Mouse (Mus musculus): ENCODE results near the gene Map3k20. TPM values are rescaled to one million over a fixed set of nuclear protein-coding genes. Genes with fewer than 3 reads are reported as not detected.
A peak's percentile ranks its signal among the peaks of the same experiment; 100 is the strongest.

The Map3k20 gene
- polyA plus RNA-seq, 1 experiment from 2014 or later: 21.8 TPM

- no peak overlapping the region for H3K27ac ChIP-seq
- H3K4me2 ChIP-seq: no peak overlapping the region
- H3K9ac ChIP-seq: no peak overlapping the region
- no peak for ATAC-seq (ENCODE audit: insufficient number of reproducible peaks, low FRiP score, low TSS enrichment, low read depth)
- peaks cover 8% of the 10 kb centered on the region for H3K4me1 ChIP-seq
- no peak overlapping the region for H3K4me3 ChIP-seq
- H3K9me3 ChIP-seq: no peaks in the 10 kb centered on the region
- no peaks in the 10 kb centered on the region for H3K27me3 ChIP-seq
- 80% methylated on average over 10 of the region's 10 CpGs for WGBS
- no peaks in the 10 kb centered on the region for H3K36me3 ChIP-seq
Observed at GRCm38 (mm10) chr2:72409968-72410367, 124.5 kb downstream of the Map3k20 start.

GRCm38 (mm10) chr2:72412266-72412665, 126.8 kb downstream of the Map3k20 start:
- WGBS: 84% methylated on average over 4 of the region's 4 CpGs
- Histone ChIP-seq H3K9me3 (no peaks in the 10 kb centered on the region), H3K4me2 (no peak overlapping the region), H3K27me3 (no peaks in the 10 kb centered on the region), H3K27ac (no peak overlapping the region), H3K4me1 (peaks cover 5% of the 10 kb centered on the region), H3K4me3 (no peak overlapping the region), H3K36me3 (no peaks in the 10 kb centered on the region), H3K9ac (no peak overlapping the region)
- no peak for ATAC-seq (ENCODE audit: insufficient number of reproducible peaks, low FRiP score, low TSS enrichment, low read depth)

GRCm38 (mm10) chr2:72415416-72415815, 130.0 kb downstream of the Map3k20 start:
- WGBS: 86% methylated on average over 5 of the region's 5 CpGs
- Histone ChIP-seq H3K4me2 (no peak overlapping the region), H3K4me1 (0 out of 2 replicates have a peak, but pooled peaks cover under 1% of the 10 kb centered on the region), H3K9ac (no peak overlapping the region), H3K27ac (no peak overlapping the region), H3K27me3 (no peaks in the 10 kb centered on the region), H3K9me3 (no peaks in the 10 kb centered on the region), H3K36me3 (no peaks in the 10 kb centered on the region), H3K4me3 (no peak overlapping the region)
- ATAC-seq (ENCODE audit: insufficient number of reproducible peaks, low FRiP score, low TSS enrichment, low read depth): no peak

- no peak overlapping the region for H3K27ac ChIP-seq
- H3K9me3 ChIP-seq: no peaks in the 10 kb centered on the region
- no peak for ATAC-seq (ENCODE audit: insufficient number of reproducible peaks, low FRiP score, low TSS enrichment, low read depth)
- no peak overlapping the region for H3K9ac ChIP-seq
- H3K4me2 ChIP-seq: no peak overlapping the region
- no peaks in the 10 kb centered on the region for H3K36me3 ChIP-seq
- no peaks in the 10 kb centered on the region for H3K27me3 ChIP-seq
- no peak overlapping the region for H3K4me3 ChIP-seq
- WGBS: 54% methylated on average over 14 of the region's 14 CpGs
- H3K4me1 ChIP-seq: 0 out of 2 replicates have a peak, but pooled peaks cover 2% of the 10 kb centered on the region
Observed at GRCm38 (mm10) chr2:72416095-72417080, 131.0 kb downstream of the Map3k20 start.

GRCm38 (mm10) chr2:72420561-72420960, 135.1 kb downstream of the Map3k20 start:
- no peak overlapping the region for H3K27ac ChIP-seq
- H3K4me1 ChIP-seq: 0 out of 2 replicates have a peak, but pooled peaks cover 2% of the 10 kb centered on the region
- H3K4me2 ChIP-seq: no peak overlapping the region
- H3K4me3 ChIP-seq: no peak overlapping the region
- no peak overlapping the region for H3K9ac ChIP-seq
- H3K9me3 ChIP-seq: no peaks in the 10 kb centered on the region
- no peaks in the 10 kb centered on the region for H3K36me3 ChIP-seq
- WGBS: 77% methylated on average over 5 of the region's 5 CpGs
- H3K27me3 ChIP-seq: 0 out of 2 replicates have a peak, but pooled peaks cover under 1% of the 10 kb centered on the region
- no peak for ATAC-seq (ENCODE audit: insufficient number of reproducible peaks, low FRiP score, low TSS enrichment, low read depth)

- no peak for ATAC-seq (ENCODE audit: insufficient number of reproducible peaks, low FRiP score, low TSS enrichment, low read depth)
- Histone ChIP-seq H3K36me3 (no peaks in the 10 kb centered on the region), H3K4me1 (0 out of 2 replicates have a peak, but pooled peaks cover 2% of the 10 kb centered on the region), H3K9me3 (no peaks in the 10 kb centered on the region), H3K4me3 (no peak overlapping the region), H3K4me2 (no peak overlapping the region), H3K9ac (no peak overlapping the region), H3K27me3 (peaks cover 3% of the 10 kb centered on the region; the same call in 1 of the 2 replicates), H3K27ac (no peak overlapping the region)
- WGBS: 83% methylated on average over 7 of the region's 7 CpGs
Observed at GRCm38 (mm10) chr2:72424656-72425055, 139.2 kb downstream of the Map3k20 start.

- ATAC-seq (ENCODE audit: insufficient number of reproducible peaks, low FRiP score, low TSS enrichment, low read depth): no peak
Observed at GRCm38 (mm10) chr2:72426776-72427175, 141.3 kb downstream of the Map3k20 start.

GRCm38 (mm10) chr2:72427288-72427687, 141.9 kb downstream of the Map3k20 start:
- H3K4me1 ChIP-seq: no peaks in the 10 kb centered on the region
- no peak overlapping the region for H3K27ac ChIP-seq
- H3K4me3 ChIP-seq: no peak overlapping the region
- no peak for ATAC-seq (ENCODE audit: insufficient number of reproducible peaks, low FRiP score, low TSS enrichment, low read depth)
- H3K4me2 ChIP-seq: 0 out of 2 replicates have a peak overlapping the region, but pooled peaks have one; percentile 2
- H3K9ac ChIP-seq: no peak overlapping the region
- no peaks in the 10 kb centered on the region for H3K9me3 ChIP-seq
- H3K36me3 ChIP-seq: no peaks in the 10 kb centered on the region
- peaks cover 3% of the 10 kb centered on the region; the same call in 1 of the 2 replicates for H3K27me3 ChIP-seq
- 48% methylated on average over 11 of the region's 11 CpGs for WGBS

More at GRCm38 (mm10) chr2:72426776-72427175, 141.3 kb downstream of the Map3k20 start:
- H3K27me3 ChIP-seq: peaks cover 3% of the 10 kb centered on the region; the same call in 1 of the 2 replicates
- H3K27ac ChIP-seq: no peak overlapping the region
- WGBS: 21% methylated on average over 8 of the region's 8 CpGs
- H3K4me2 ChIP-seq: 0 out of 2 replicates have a peak overlapping the region, but pooled peaks have one; percentile 2
- no peaks in the 10 kb centered on the region for H3K36me3 ChIP-seq
- H3K9ac ChIP-seq: no peak overlapping the region
- no peak overlapping the region for H3K4me3 ChIP-seq
- no peaks in the 10 kb centered on the region for H3K9me3 ChIP-seq
- no peaks in the 10 kb centered on the region for H3K4me1 ChIP-seq

GRCm38 (mm10) chr2:72438941-72439533, 153.6 kb downstream of the Map3k20 start:
- Histone ChIP-seq H3K4me3 (no peak overlapping the region), H3K9me3 (no peaks in the 10 kb centered on the region), H3K36me3 (peaks cover 11% of the 10 kb centered on the region), H3K4me1 (no peaks in the 10 kb centered on the region), H3K27me3 (no peaks in the 10 kb centered on the region), H3K9ac (no peak overlapping the region), H3K4me2 (no peak overlapping the region), H3K27ac (no peak overlapping the region)
- WGBS: 81% methylated on average over 8 of the region's 8 CpGs
- ATAC-seq (ENCODE audit: insufficient number of reproducible peaks, low FRiP score, low TSS enrichment, low read depth): no peak

- ATAC-seq (ENCODE audit: insufficient number of reproducible peaks, low FRiP score, low TSS enrichment, low read depth): no peak
Observed at GRCm38 (mm10) chr2:72441010-72441409, 155.6 kb downstream of the Map3k20 start.

GRCm38 (mm10) chr2:72442825-72443224, 157.4 kb downstream of the Map3k20 start:
- ATAC-seq (ENCODE audit: insufficient number of reproducible peaks, low FRiP score, low TSS enrichment, low read depth): no peak
- Histone ChIP-seq H3K36me3 (peaks cover 11% of the 10 kb centered on the region), H3K4me2 (no peak overlapping the region), H3K27ac (no peak overlapping the region), H3K27me3 (no peaks in the 10 kb centered on the region), H3K9me3 (no peaks in the 10 kb centered on the region), H3K4me3 (no peak overlapping the region), H3K9ac (no peak overlapping the region), H3K4me1 (no peaks in the 10 kb centered on the region)
- 60% methylated on average over 6 of the region's 6 CpGs for WGBS

More at GRCm38 (mm10) chr2:72441010-72441409, 155.6 kb downstream of the Map3k20 start:
- H3K9ac ChIP-seq: no peak overlapping the region
- H3K4me2 ChIP-seq: no peak overlapping the region
- no peaks in the 10 kb centered on the region for H3K27me3 ChIP-seq
- H3K27ac ChIP-seq: no peak overlapping the region
- no peak overlapping the region for H3K4me3 ChIP-seq
- H3K4me1 ChIP-seq: no peaks in the 10 kb centered on the region
- WGBS: 93% methylated on average over 9 of the region's 9 CpGs
- peaks cover 11% of the 10 kb centered on the region for H3K36me3 ChIP-seq
- H3K9me3 ChIP-seq: no peaks in the 10 kb centered on the region

- WGBS: 75% methylated on average over 3 of the region's 3 CpGs
- H3K9ac ChIP-seq: no peak overlapping the region
- no peak overlapping the region for H3K4me3 ChIP-seq
- H3K27ac ChIP-seq: no peak overlapping the region
- no peak for ATAC-seq (ENCODE audit: insufficient number of reproducible peaks, low FRiP score, low TSS enrichment, low read depth)
- no peaks in the 10 kb centered on the region for H3K4me1 ChIP-seq
- no peak overlapping the region for H3K4me2 ChIP-seq
- H3K27me3 ChIP-seq: no peaks in the 10 kb centered on the region
- peaks cover 11% of the 10 kb centered on the region for H3K36me3 ChIP-seq
- H3K9me3 ChIP-seq: no peaks in the 10 kb centered on the region
Observed at GRCm38 (mm10) chr2:72443960-72444359, 158.5 kb downstream of the Map3k20 start.

All from limb, embryonic 15.5 days (tissue).